Mouse (Mus musculus) liver, embryonic 14.5 days (tissue): ENCODE measurements around the gene Pced1b. TPM values are rescaled to one million over a fixed set of nuclear protein-coding genes. Genes with fewer than 3 reads are reported as not detected.

Experiments
- ATAC-seq: fragments of 200-750 bp; cut with Nextera tagmentation; 2 replicates; pipeline ENCODE4 v1.8.0; 2017; ENCODE audit warnings: moderate number of reproducible peaks, mild to moderate bottlenecking, moderate library complexity; ENCODE audit not compliant: insufficient read depth
- DNase-seq, 3 experiments: peaks; one replicate each; pipeline ENCODE4 v3.0.0-alpha.2; 2012 to 2013; ENCODE audit warnings: low read depth in 3 of 3, low spot score in 3 of 3
- H3K27ac ChIP-seq: fragments of 300-500 bp; sonication (generic); 2 replicates; pipeline ENCODE4 v1.5.1; 2014; ENCODE audit warnings: moderate library complexity, mild to moderate bottlenecking, control low read depth, inconsistent platforms
- H3K27me3 ChIP-seq: fragments of 300-500 bp; sonication (generic); 2 replicates; pipeline ENCODE4 v1.6.1; 2014; ENCODE audit warnings: mild to moderate bottlenecking, low read length, moderate library complexity; ENCODE audit not compliant: control insufficient read depth, insufficient read depth
- H3K36me3 ChIP-seq: fragments of 300-500 bp; sonication (generic); replicated peaks from 2 replicates; pipeline ENCODE4 v1.6.1; 2014; ENCODE audit warnings: low read depth; ENCODE audit not compliant: control insufficient read depth, insufficient read depth
- H3K4me1 ChIP-seq, 2 experiments: fragments of 200-500 bp in 1 of 2; fragments of 300-500 bp in 1 of 2; sonication (generic) in 1 of 2; replicated peaks; 2 replicates each; pipeline ENCODE4 v1.6.1; 2012 to 2014; ENCODE audit warnings: antibody characterized with exemption in 1 of 2, inconsistent platforms in 1 of 2, low read length in 1 of 2; ENCODE audit not compliant: control insufficient read depth in 2 of 2, insufficient read depth in 2 of 2
- H3K4me2 ChIP-seq: fragments of 300-500 bp; sonication (generic); 2 replicates; pipeline ENCODE4 v1.6.1; 2014; ENCODE audit warnings: low read depth, mild to moderate bottlenecking, control low read depth, moderate library complexity
- H3K4me3 ChIP-seq, 2 experiments: fragments of 200-500 bp in 1 of 2; fragments of 300-500 bp in 1 of 2; sonication (generic) in 1 of 2; 2 replicates each; pipeline ENCODE4 v1.5.1; 2012 to 2014; ENCODE audit warnings: low read depth in 2 of 2, low read length in 2 of 2, mild to moderate bottlenecking in 2 of 2, control low read depth in 1 of 2, inconsistent platforms in 1 of 2, moderate library complexity in 1 of 2; ENCODE audit not compliant: insufficient read depth in 1 of 2
- H3K9ac ChIP-seq: fragments of 300-500 bp; sonication (generic); replicated peaks from 2 replicates; pipeline ENCODE4 v1.6.1; 2014; ENCODE audit warnings: mild to moderate bottlenecking, control low read depth, moderate library complexity
- H3K9me3 ChIP-seq: fragments of 300-500 bp; sonication (generic); 2 replicates; pipeline ENCODE4 v1.6.1; 2016; ENCODE audit warnings: low read length, mixed read lengths; ENCODE audit not compliant: control insufficient read depth
- CTCF ChIP-seq: IDR thresholded peaks from 2 replicates; pipeline ENCODE4 v1.5.1; 2016; ENCODE audit warnings: antibody characterized with exemption, low read depth, control low read depth
- EP300 ChIP-seq: IDR thresholded peaks from 2 replicates; pipeline ENCODE4 v1.6.1; 2016; ENCODE audit warnings: antibody characterized with exemption, low read depth
- WGBS: fragments of 180-500 bp; shearing (Covaris S2); extraction: QIAGEN DNeasy Blood & Tissue Kit; methylation state at CpG from one replicate; pipeline ENCODE4 v1.1.7; 2014; ENCODE audit not compliant: insufficient replicate concordance; 5-methylcytosine and 5-hydroxymethylcytosine counted together
- polyA plus RNA-seq, 2 experiments: library from polyadenylated mRNA; depleted of rRNA in 1 of 2; stranded (reverse) in 1 of 2; unstranded in 1 of 2; fragments of >200 nt; fragmentation: Nextera tagmentation in 1 of 2; extraction: Ambion mirVana in 1 of 2; gene quantifications; 2 replicates each; pipeline versions ENCODE4 v1.2.1 to v1.2.3; 2012 to 2014

Gene Pced1b
- polyA plus RNA-seq, 2 experiments: 5.7 to 8.2 TPM

- TF ChIP-seq CTCF: no peak
- no peak for TF ChIP-seq EP300
Measured at GRCm38 (mm10) chr15:97247791-97248161, 869 bp downstream of the Pced1b start.

GRCm38 (mm10) chr15:97248296-97248695, 1.4 kb downstream of the Pced1b start:
- Histone ChIP-seq H3K27ac (no peak overlapping the region), H3K27me3 (peaks cover 34% of the 10 kb centered on the region), H3K4me1 (peaks cover 0 to 2% of the 10 kb centered on the region in 2 experiments; a peak in 1 of 4 replicates), H3K9me3 (no peaks in the 10 kb centered on the region), H3K4me2 (peak overlapping the region; percentile 77), H3K4me3 (peak overlapping the region; percentile 42 to 51), H3K36me3 (no peaks in the 10 kb centered on the region), H3K9ac (no peak overlapping the region)
- DNase-seq (no peak), ATAC-seq (no peak)
- 5% methylated on average over 8 of the region's 8 CpGs for WGBS
- TF ChIP-seq CTCF: no peak

More at GRCm38 (mm10) chr15:97247791-97248161, 869 bp downstream of the Pced1b start:
- ATAC-seq (no peak), DNase-seq (no peak)
- under 1% methylated on average over 14 of the region's 14 CpGs for WGBS
- Histone ChIP-seq H3K27me3 (peaks cover 34% of the 10 kb centered on the region), H3K4me1 (peaks cover 0 to 2% of the 10 kb centered on the region in 2 experiments; a peak in 1 of 4 replicates), H3K9me3 (no peaks in the 10 kb centered on the region), H3K9ac (peak overlapping the region; percentile 47; the same call in 1 of the 2 replicates), H3K4me2 (peak overlapping the region; percentile 77), H3K36me3 (no peaks in the 10 kb centered on the region), H3K27ac (no peak overlapping the region), H3K4me3 (peak overlapping the region; percentile 42 to 51)

GRCm38 (mm10) chr15:97249322-97249721, 2.4 kb downstream of the Pced1b start:
- Histone ChIP-seq H3K27me3 (peaks cover 34% of the 10 kb centered on the region), H3K9me3 (no peaks in the 10 kb centered on the region), H3K36me3 (no peaks in the 10 kb centered on the region), H3K27ac (no peak overlapping the region), H3K4me2 (no peak overlapping the region), H3K4me1 (peaks cover 0 to 2% of the 10 kb centered on the region in 2 experiments; a peak in 1 of 4 replicates), H3K4me3 (no peak overlapping the region), H3K9ac (no peak overlapping the region)
- WGBS: 72% methylated on average over 10 of the region's 10 CpGs
- no peak for TF ChIP-seq CTCF
- no peak for TF ChIP-seq EP300
- DNase-seq: no peak
- no peak for ATAC-seq

- no peak overlapping the region for H3K27ac ChIP-seq
- H3K9ac ChIP-seq: no peak overlapping the region
- DNase-seq: no peak
- H3K4me1 ChIP-seq: 0 out of 4 replicates have a peak, but pooled peaks cover 0 to 2% of the 10 kb centered on the region in 2 experiments
- H3K36me3 ChIP-seq: no peaks in the 10 kb centered on the region
- no peak overlapping the region for H3K4me3 ChIP-seq
- TF ChIP-seq EP300: no peak
- TF ChIP-seq CTCF: no peak
- no peak for ATAC-seq
- peaks cover 9% of the 10 kb centered on the region for H3K27me3 ChIP-seq
- WGBS: 51% methylated on average over 8 of the region's 8 CpGs
- no peak overlapping the region for H3K4me2 ChIP-seq
- no peaks in the 10 kb centered on the region for H3K9me3 ChIP-seq
Measured at GRCm38 (mm10) chr15:97252493-97253034, 5.7 kb downstream of the Pced1b start.

GRCm38 (mm10) chr15:97254375-97254774, 7.5 kb downstream of the Pced1b start:
- H3K9ac ChIP-seq: no peak overlapping the region
- no peak overlapping the region for H3K4me2 ChIP-seq
- no peak for DNase-seq
- no peak overlapping the region for H3K27ac ChIP-seq
- H3K27me3 ChIP-seq: no peaks in the 10 kb centered on the region
- no peak for ATAC-seq
- 76% methylated on average over 4 of the region's 4 CpGs for WGBS
- no peak overlapping the region for H3K4me3 ChIP-seq
- H3K9me3 ChIP-seq: no peaks in the 10 kb centered on the region
- TF ChIP-seq EP300 (no peak), CTCF (peak; percentile 13; the same call in 1 of the 2 replicates)
- no peaks in the 10 kb centered on the region for H3K36me3 ChIP-seq
- no peaks in the 10 kb centered on the region for H3K4me1 ChIP-seq
